Mouse (Mus musculus) forebrain, embryonic 16.5 days (tissue): ENCODE measurements around the gene Mrap2. TPM values are rescaled to one million over a fixed set of nuclear protein-coding genes. Genes with fewer than 3 reads are reported as not detected.
A peak's percentile ranks its signal among the peaks of the same experiment; 100 is the strongest.

Experiments
- ATAC-seq: fragments of 200-750 bp; cut with Nextera tagmentation; 2 replicates; pipeline ENCODE4 v1.8.0; 2017; ENCODE audit warnings: mild to moderate bottlenecking, moderate library complexity
- H3K27ac ChIP-seq: fragments of 300-500 bp; sonication (generic); 2 replicates; pipeline ENCODE4 v1.5.1; 2014; ENCODE audit warnings: low read length, control low read depth
- H3K27me3 ChIP-seq: fragments of 300-500 bp; sonication (generic); replicated peaks from 2 replicates; pipeline ENCODE4 v1.6.1; 2014; ENCODE audit warnings: low read length; ENCODE audit not compliant: control insufficient read depth, insufficient read depth
- H3K36me3 ChIP-seq: fragments of 300-500 bp; sonication (generic); 2 replicates; pipeline ENCODE4 v1.6.1; 2014; ENCODE audit not compliant: control insufficient read depth, insufficient read depth
- H3K4me1 ChIP-seq: fragments of 300-500 bp; sonication (generic); replicated peaks from 2 replicates; pipeline ENCODE4 v1.6.1; 2014; ENCODE audit warnings: low read length; ENCODE audit not compliant: control insufficient read depth, insufficient read depth
- H3K4me2 ChIP-seq: fragments of 300-500 bp; sonication (generic); 2 replicates; pipeline ENCODE4 v1.6.1; 2014; ENCODE audit warnings: mild to moderate bottlenecking, low read length, control low read depth
- H3K4me3 ChIP-seq: fragments of 300-500 bp; sonication (generic); replicated peaks from 2 replicates; pipeline ENCODE4 v1.5.1; 2014; ENCODE audit warnings: mild to moderate bottlenecking, low read length, control low read depth
- H3K9ac ChIP-seq: fragments of 300-500 bp; sonication (generic); replicated peaks from 2 replicates; pipeline ENCODE4 v1.6.1; 2014; ENCODE audit warnings: low read depth, low read length, control low read depth
- H3K9me3 ChIP-seq: fragments of 300-500 bp; sonication (generic); 2 replicates; pipeline ENCODE4 v1.6.1; 2016; ENCODE audit warnings: low read length; ENCODE audit not compliant: control insufficient read depth
- WGBS: fragments of 180-500 bp; shearing (Covaris S2); extraction: QIAGEN DNeasy Blood & Tissue Kit; methylation state at CpG from one replicate; pipeline ENCODE4 v1.1.7; 2014; 5-methylcytosine and 5-hydroxymethylcytosine counted together
- polyA plus RNA-seq: library from polyadenylated mRNA; unstranded; fragments of >200 nt; fragmentation: Nextera tagmentation; extraction: Ambion mirVana; gene quantifications from 2 replicates; pipeline ENCODE4 v1.2.1, GENCODE M21; 2015

The Mrap2 gene
- polyA plus RNA-seq, 1 experiment from 2014 or later: 2.0 TPM

GRCm38 (mm10) chr9:87143076-87143475 lies 1.0 kb upstream of the Mrap2 start:
- H3K36me3 ChIP-seq: no peaks in the 10 kb centered on the region
- no peaks in the 10 kb centered on the region for H3K9me3 ChIP-seq
- ATAC-seq: no peak
- peaks cover 12% of the 10 kb centered on the region for H3K4me1 ChIP-seq
- WGBS: 87% methylated on average over 3 of the region's 3 CpGs
- no peak overlapping the region for H3K27ac ChIP-seq
- no peak overlapping the region for H3K4me3 ChIP-seq
- H3K9ac ChIP-seq: no peak overlapping the region
- peaks cover 24% of the 10 kb centered on the region for H3K27me3 ChIP-seq
- no peak overlapping the region for H3K4me2 ChIP-seq

DNA sequence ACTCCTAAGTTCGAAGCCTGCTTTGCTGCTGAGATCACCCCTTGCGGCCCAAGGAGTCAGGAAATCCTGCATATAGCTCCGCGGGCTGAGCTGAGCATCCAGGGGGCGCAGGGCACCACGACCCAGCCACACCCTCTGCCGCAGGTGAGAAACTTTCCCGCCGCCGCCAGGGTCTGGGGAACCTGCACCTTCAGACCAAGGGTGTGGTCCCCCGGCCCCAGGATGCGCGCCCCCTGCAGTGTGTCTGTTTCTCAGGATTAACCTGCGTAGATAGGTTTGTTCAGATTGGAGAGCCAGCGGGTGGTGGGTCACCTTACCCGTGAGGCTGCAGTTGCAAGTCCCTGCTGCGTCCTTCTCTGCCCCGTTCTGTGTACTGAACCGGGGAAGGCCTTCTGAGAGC lies 426 bp downstream of the Mrap2 start:
- H3K27ac ChIP-seq: no peak overlapping the region
- under 1% methylated on average over 19 of the region's 19 CpGs for WGBS
- H3K4me2 ChIP-seq: peak overlapping the region; percentile 74
- peak; percentile 41 for ATAC-seq
- H3K4me1 ChIP-seq: peaks cover 12% of the 10 kb centered on the region
- peak overlapping the region; percentile 43 for H3K9ac ChIP-seq
- H3K36me3 ChIP-seq: no peaks in the 10 kb centered on the region
- peaks cover 24% of the 10 kb centered on the region for H3K27me3 ChIP-seq
- H3K4me3 ChIP-seq: peak overlapping the region; percentile 45
- H3K9me3 ChIP-seq: no peaks in the 10 kb centered on the region

DNA sequence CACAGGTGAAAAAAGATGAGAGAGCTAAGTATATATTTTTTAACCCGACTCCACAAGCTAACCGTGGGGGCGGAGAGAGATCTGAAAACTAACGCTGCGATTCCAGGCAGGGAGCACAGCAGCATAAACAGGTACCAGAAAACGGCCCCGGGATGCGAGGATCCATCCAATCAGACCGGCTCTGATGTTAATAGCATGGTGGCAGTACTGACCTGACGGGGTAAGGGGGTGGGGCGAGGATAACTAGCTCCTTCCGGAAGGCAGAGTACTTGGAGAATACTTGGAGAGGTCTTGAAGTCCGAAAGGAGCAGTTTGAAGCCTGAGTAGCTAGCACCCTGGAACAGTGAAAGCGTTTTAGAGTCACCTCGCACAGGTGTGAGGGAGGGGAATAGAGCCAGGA lies 1.1 kb downstream of the Mrap2 start:
- H3K36me3 ChIP-seq: no peaks in the 10 kb centered on the region
- peaks cover 24% of the 10 kb centered on the region for H3K27me3 ChIP-seq
- no peaks in the 10 kb centered on the region for H3K9me3 ChIP-seq
- no peak overlapping the region for H3K27ac ChIP-seq
- 4% methylated on average over 15 of the region's 15 CpGs for WGBS
- peaks cover 12% of the 10 kb centered on the region for H3K4me1 ChIP-seq
- 0 out of 2 replicates have a peak, but pooled peaks have one; percentile 16 for ATAC-seq
- no peak overlapping the region for H3K9ac ChIP-seq
- H3K4me2 ChIP-seq: peak overlapping the region; percentile 74
- H3K4me3 ChIP-seq: peak overlapping the region; percentile 45

- Histone ChIP-seq H3K27ac (no peak overlapping the region), H3K4me2 (peak overlapping the region; percentile 74), H3K4me1 (peaks cover 12% of the 10 kb centered on the region), H3K27me3 (peaks cover 24% of the 10 kb centered on the region), H3K9ac (no peak overlapping the region), H3K9me3 (no peaks in the 10 kb centered on the region), H3K36me3 (no peaks in the 10 kb centered on the region), H3K4me3 (no peak overlapping the region)
- WGBS: 32% methylated on average over 11 of the region's 11 CpGs
- no peak for ATAC-seq
These were observed 1.6 kb downstream of the Mrap2 start for GRCm38 (mm10) chr9:87145671-87146070.

DNA sequence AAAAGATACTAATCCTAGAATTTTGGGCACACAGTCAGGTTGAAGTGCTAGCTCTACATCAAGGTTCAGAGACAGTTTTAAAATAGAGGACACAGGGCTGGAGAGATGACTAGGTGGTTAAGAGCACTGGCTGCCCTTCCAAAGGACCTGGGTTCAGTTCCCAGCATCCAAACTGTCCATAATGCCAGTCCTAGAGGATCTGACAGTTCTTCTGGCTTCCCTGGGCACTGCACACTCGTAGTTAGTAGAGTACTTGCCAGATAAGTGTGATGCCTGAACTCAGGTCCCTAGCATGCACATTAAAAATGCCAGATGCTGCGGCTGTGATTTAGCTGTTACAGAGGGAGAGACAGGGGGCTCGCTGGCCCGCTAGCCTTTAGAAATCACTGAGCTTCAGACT lies 2.3 kb downstream of the Mrap2 start:
- H3K9ac ChIP-seq: no peak overlapping the region
- peaks cover 24% of the 10 kb centered on the region for H3K27me3 ChIP-seq
- peaks cover 12% of the 10 kb centered on the region for H3K4me1 ChIP-seq
- no peaks in the 10 kb centered on the region for H3K36me3 ChIP-seq
- no peak overlapping the region for H3K27ac ChIP-seq
- ATAC-seq: no peak
- no peak overlapping the region for H3K4me2 ChIP-seq
- H3K4me3 ChIP-seq: no peak overlapping the region
- WGBS: 90% methylated on average over 4 of the region's 4 CpGs
- H3K9me3 ChIP-seq: no peaks in the 10 kb centered on the region

DNA sequence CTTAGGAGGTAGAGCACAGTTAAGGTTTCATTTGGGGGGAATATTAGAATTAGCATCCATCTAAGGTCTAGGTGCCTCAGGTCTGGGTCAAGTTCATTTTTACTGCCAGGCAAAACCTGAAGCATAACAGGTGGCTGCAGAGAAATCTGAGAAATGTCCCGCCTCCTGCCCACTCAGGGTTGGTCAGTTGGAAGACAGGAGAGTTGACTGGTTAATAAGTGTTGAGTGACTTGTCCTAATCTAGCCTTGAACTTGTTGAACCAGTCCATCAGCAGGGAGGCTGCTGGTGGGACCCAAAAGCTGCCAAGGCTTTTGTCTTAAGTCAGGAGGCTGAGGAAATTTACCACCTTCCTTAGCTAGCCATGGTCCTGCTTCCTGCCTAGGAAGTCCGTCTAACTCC lies 3.8 kb downstream of the Mrap2 start:
- ATAC-seq: no peak
- H3K27ac ChIP-seq: no peak overlapping the region
- H3K4me2 ChIP-seq: no peak overlapping the region
- H3K27me3 ChIP-seq: peaks cover 24% of the 10 kb centered on the region
- no peak overlapping the region for H3K4me3 ChIP-seq
- H3K4me1 ChIP-seq: peaks cover 12% of the 10 kb centered on the region
- no peaks in the 10 kb centered on the region for H3K9me3 ChIP-seq
- WGBS: 88% methylated on average over 2 of the region's 2 CpGs
- no peak overlapping the region for H3K9ac ChIP-seq
- no peaks in the 10 kb centered on the region for H3K36me3 ChIP-seq

GRCm38 (mm10) chr9:87152641-87153325 lies 8.7 kb downstream of the Mrap2 start:
- Histone ChIP-seq H3K4me2 (no peak overlapping the region), H3K9me3 (no peaks in the 10 kb centered on the region), H3K27ac (no peak overlapping the region), H3K36me3 (no peaks in the 10 kb centered on the region), H3K9ac (no peak overlapping the region), H3K27me3 (no peaks in the 10 kb centered on the region), H3K4me1 (no peaks in the 10 kb centered on the region), H3K4me3 (no peak overlapping the region)
- 90% methylated on average over 1 of the region's 1 CpGs for WGBS
- no peak for ATAC-seq

DNA sequence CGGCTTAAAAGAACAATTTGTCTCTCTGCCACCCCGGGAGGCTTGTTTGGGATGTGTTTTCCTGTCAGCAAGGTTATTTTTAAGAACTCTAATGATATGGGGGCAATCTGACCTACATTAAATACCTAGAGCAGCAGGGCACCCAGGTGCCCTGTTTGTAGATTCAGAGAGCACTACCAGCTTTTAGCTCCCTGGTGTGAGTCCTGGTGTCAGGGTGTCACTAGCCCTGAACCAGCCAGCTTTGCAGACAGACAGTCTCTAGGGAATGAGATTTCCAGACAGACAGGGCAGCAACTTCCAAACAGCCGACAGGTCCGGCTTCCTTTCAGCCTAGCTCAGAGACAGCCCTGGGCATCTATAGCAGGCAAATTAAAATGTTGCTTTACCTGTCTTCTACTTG lies 18.5 kb downstream of the Mrap2 start:
- H3K9me3 ChIP-seq: no peaks in the 10 kb centered on the region
- no peak overlapping the region for H3K4me3 ChIP-seq
- H3K4me2 ChIP-seq: no peak overlapping the region
- no peak for ATAC-seq
- H3K27me3 ChIP-seq: no peaks in the 10 kb centered on the region
- no peaks in the 10 kb centered on the region for H3K4me1 ChIP-seq
- 87% methylated on average over 4 of the region's 4 CpGs for WGBS
- no peak overlapping the region for H3K27ac ChIP-seq
- no peak overlapping the region for H3K9ac ChIP-seq
- H3K36me3 ChIP-seq: no peaks in the 10 kb centered on the region

GRCm38 (mm10) chr9:87167001-87167830 lies 23.1 kb downstream of the Mrap2 start:
- no peak overlapping the region for H3K4me2 ChIP-seq
- WGBS: 63% methylated on average over 9 of the region's 9 CpGs
- no peak overlapping the region for H3K4me3 ChIP-seq
- ATAC-seq: no peak
- H3K27ac ChIP-seq: no peak overlapping the region
- no peaks in the 10 kb centered on the region for H3K27me3 ChIP-seq
- H3K9ac ChIP-seq: no peak overlapping the region
- no peaks in the 10 kb centered on the region for H3K36me3 ChIP-seq
- H3K9me3 ChIP-seq: no peaks in the 10 kb centered on the region
- H3K4me1 ChIP-seq: no peaks in the 10 kb centered on the region
